Mouse (Mus musculus) MEL (cell line): Measurements from ENCODE around the gene Tec. TPM values are rescaled to one million over a fixed set of nuclear protein-coding genes. Genes with fewer than 3 reads are reported as not detected.

Experiments used
- DNase-seq: peaks from one replicate; pipeline ENCODE4 v3.0.0; 2011; ENCODE audit warnings: low read depth, low spot score
- H3K27ac ChIP-seq: 2 replicates; pipeline ENCODE4 v1.5.1; 2012; ENCODE audit warnings: low read depth, mild to moderate bottlenecking, control low read depth, low read length, moderate library complexity; ENCODE audit not compliant: control insufficient read depth
- H3K27me3 ChIP-seq, 2 experiments: fragments of 150-350 bp in 1 of 2; sonication (generic) in 1 of 2; 2 replicates each; pipeline ENCODE4 v1.6.1; 2012; ENCODE audit warnings: low read length in 2 of 2, mild to moderate bottlenecking in 2 of 2, improper control_type of control experiment in 1 of 2, moderate library complexity in 1 of 2; ENCODE audit not compliant: insufficient read depth in 2 of 2, control insufficient read depth in 1 of 2
- H3K36me3 ChIP-seq, 2 experiments: 2 replicates each; pipeline ENCODE4 v1.6.1; 2012 to 2014; ENCODE audit warnings: low read length in 2 of 2, improper control_type of control experiment in 1 of 2, inconsistent platforms in 1 of 2, mild to moderate bottlenecking in 1 of 2; ENCODE audit not compliant: insufficient read depth in 2 of 2, control insufficient read depth in 1 of 2
- H3K4me1 ChIP-seq, 2 experiments: fragments of 150-350 bp in 1 of 2; sonication (generic) in 1 of 2; 2 replicates each; pipeline ENCODE4 v1.6.1; 2012; ENCODE audit warnings: low read length in 2 of 2, improper control_type of control experiment in 1 of 2, mild to moderate bottlenecking in 1 of 2; ENCODE audit not compliant: insufficient read depth in 2 of 2, control insufficient read depth in 1 of 2
- H3K4me3 ChIP-seq, 2 experiments: fragments of 150-350 bp in 1 of 2; sonication (generic) in 1 of 2; 2 replicates each; pipeline ENCODE4 v1.5.1; 2012; ENCODE audit warnings: low read depth in 2 of 2, low read length in 2 of 2, mild to moderate bottlenecking in 2 of 2, moderate library complexity in 2 of 2, control low read depth in 1 of 2, improper control_type of control experiment in 1 of 2; ENCODE audit not compliant: control insufficient read depth in 1 of 2, insufficient read depth in 1 of 2
- H3K79me2 ChIP-seq: 2 replicates; pipeline ENCODE4 v1.6.1; 2012; ENCODE audit warnings: mild to moderate bottlenecking, low read length, moderate library complexity; ENCODE audit not compliant: control insufficient read depth, poor library complexity, insufficient read depth
- H3K9ac ChIP-seq: 2 replicates; pipeline ENCODE4 v1.6.1; 2012; ENCODE audit warnings: low read depth, mild to moderate bottlenecking, control low read depth, low read length, moderate library complexity; ENCODE audit not compliant: control insufficient read depth, poor library complexity, severe bottlenecking
- H3K9me3 ChIP-seq: fragments of 150-350 bp; sonication (generic); replicated peaks from 2 replicates; pipeline ENCODE4 v1.6.1; 2012; ENCODE audit warnings: mild to moderate bottlenecking, low read length, improper control_type of control experiment, moderate library complexity; ENCODE audit not compliant: insufficient read depth
- BHLHE40 ChIP-seq: IDR thresholded peaks from 2 replicates; pipeline ENCODE4 v1.6.1; 2012; ENCODE audit warnings: low read depth, mild to moderate bottlenecking, inconsistent platforms, low read length, improper control_type of control experiment, borderline replicate concordance
- CHD1 ChIP-seq: IDR thresholded peaks from 2 replicates; pipeline ENCODE4 v1.6.1; 2012; ENCODE audit warnings: low read depth, mild to moderate bottlenecking, inconsistent platforms, low read length, improper control_type of control experiment
- CHD2 ChIP-seq: IDR thresholded peaks from 2 replicates; pipeline ENCODE4 v1.6.1; 2011; ENCODE audit warnings: low read length, improper control_type of control experiment
- EP300 ChIP-seq, 2 experiments: IDR thresholded peaks; 2 replicates each; pipeline ENCODE4 v1.6.1; 2011; ENCODE audit warnings: improper control_type of control experiment in 2 of 2, low read length in 2 of 2, low read depth in 1 of 2, mild to moderate bottlenecking in 1 of 2
- ETS1 ChIP-seq: IDR thresholded peaks from 2 replicates; pipeline ENCODE4 v1.6.1; 2012; ENCODE audit warnings: low read depth, mild to moderate bottlenecking, inconsistent platforms, low read length, improper control_type of control experiment, moderate library complexity
- GABPA ChIP-seq: IDR thresholded peaks from 2 replicates; pipeline ENCODE4 v1.6.1; 2012; ENCODE audit warnings: low read depth, mild to moderate bottlenecking, inconsistent platforms, low read length, improper control_type of control experiment, moderate library complexity
- GATA1 ChIP-seq: IDR thresholded peaks from 2 replicates; pipeline ENCODE4 v1.6.1; 2011; ENCODE audit warnings: low read depth, low read length, improper control_type of control experiment
- HCFC1 ChIP-seq: IDR thresholded peaks from 2 replicates; pipeline ENCODE4 v1.6.1; 2012; ENCODE audit warnings: low read depth, mild to moderate bottlenecking, inconsistent platforms, low read length, improper control_type of control experiment, moderate library complexity
- JUND ChIP-seq: IDR thresholded peaks from 2 replicates; pipeline ENCODE4 v1.6.1; 2011; ENCODE audit warnings: low read depth, mild to moderate bottlenecking, improper control_type of control experiment, low read length
- KAT2A ChIP-seq: conservative IDR thresholded peaks from 2 replicates; pipeline ENCODE4 v1.6.1; 2012; ENCODE audit warnings: low read depth, low read length, improper control_type of control experiment, inconsistent platforms
- MAFK ChIP-seq: IDR thresholded peaks from 2 replicates; pipeline ENCODE4 v1.6.1; 2011; ENCODE audit warnings: low read depth, mild to moderate bottlenecking, low read length, improper control_type of control experiment, borderline replicate concordance
- MAX ChIP-seq: IDR thresholded peaks from 2 replicates; pipeline ENCODE4 v1.6.1; 2011; ENCODE audit warnings: low read length, improper control_type of control experiment
- MAZ ChIP-seq: IDR thresholded peaks from 2 replicates; pipeline ENCODE4 v1.6.1; 2012; ENCODE audit warnings: low read depth, mild to moderate bottlenecking, inconsistent platforms, low read length, improper control_type of control experiment
- MXI1 ChIP-seq: IDR thresholded peaks from 2 replicates; pipeline ENCODE4 v1.6.1; 2011; ENCODE audit warnings: mild to moderate bottlenecking, low read depth, low read length, improper control_type of control experiment
- MYB ChIP-seq: IDR thresholded peaks from 2 replicates; pipeline ENCODE4 v1.6.1; 2011; ENCODE audit warnings: mild to moderate bottlenecking, low read depth, low read length, improper control_type of control experiment
- MYC ChIP-seq: IDR thresholded peaks from 2 replicates; pipeline ENCODE4 v1.6.1; 2011; ENCODE audit warnings: low read depth, mild to moderate bottlenecking, low read length, improper control_type of control experiment, moderate library complexity
- NRF1 ChIP-seq: IDR thresholded peaks from 2 replicates; pipeline ENCODE4 v1.6.1; 2014; ENCODE audit warnings: low read depth, mild to moderate bottlenecking, inconsistent platforms, low read length, improper control_type of control experiment, moderate library complexity; ENCODE audit not compliant: poor library complexity, insufficient read depth, severe bottlenecking
- POLR2A ChIP-seq, 2 experiments: IDR thresholded peaks; 2 replicates each; pipeline ENCODE4 v1.6.1; 2011 to 2012; ENCODE audit warnings: low read length in 2 of 2, mild to moderate bottlenecking in 2 of 2, control low read depth in 1 of 2, improper control_type of control experiment in 1 of 2, low read depth in 1 of 2, moderate library complexity in 1 of 2; ENCODE audit not compliant: control insufficient read depth in 1 of 2, insufficient read depth in 1 of 2, poor library complexity in 1 of 2
- RAD21 ChIP-seq: IDR thresholded peaks from 2 replicates; pipeline ENCODE4 v1.6.1; 2011; ENCODE audit warnings: mild to moderate bottlenecking, low read depth, low read length, improper control_type of control experiment
- RCOR1 ChIP-seq: IDR thresholded peaks from 2 replicates; pipeline ENCODE4 v1.6.1; 2012; ENCODE audit warnings: low read depth, mild to moderate bottlenecking, inconsistent platforms, low read length, improper control_type of control experiment
- SIN3A ChIP-seq: IDR thresholded peaks from 2 replicates; pipeline ENCODE4 v1.6.1; 2012; ENCODE audit warnings: low read length, improper control_type of control experiment, inconsistent platforms
- TBP ChIP-seq: IDR thresholded peaks from 2 replicates; pipeline ENCODE4 v1.8.0; 2011; ENCODE audit warnings: low read depth, low read length, improper control_type of control experiment
- TCF12 ChIP-seq: IDR thresholded peaks from 2 replicates; pipeline ENCODE4 v1.6.1; 2014; ENCODE audit warnings: low read depth, mild to moderate bottlenecking, inconsistent platforms, low read length, improper control_type of control experiment, moderate library complexity
- ZKSCAN1 ChIP-seq: IDR thresholded peaks from 2 replicates; pipeline ENCODE4 v1.6.1; 2012; ENCODE audit warnings: low read depth, mild to moderate bottlenecking, inconsistent platforms, low read length, improper control_type of control experiment, moderate library complexity
- ZNF384 ChIP-seq: IDR thresholded peaks from 2 replicates; pipeline ENCODE4 v1.6.1; 2012; ENCODE audit warnings: low read depth, mild to moderate bottlenecking, inconsistent platforms, low read length, improper control_type of control experiment
- polyA plus RNA-seq, 2 experiments: library from polyadenylated mRNA; stranded (reverse) in 1 of 2; unstranded in 1 of 2; fragments of >175 nt in 1 of 2; fragments of >200 nt in 1 of 2; gene quantifications; 2 replicates each; pipeline versions ENCODE4 v1.2.1 to v1.2.4; 2012; ENCODE audit warnings: low replicate concordance in 2 of 2, low read depth in 1 of 2; ENCODE audit not compliant: insufficient read length in 2 of 2, insufficient read depth in 1 of 2, missing spikeins in 1 of 2
- total RNA-seq: library from RNA; depleted of rRNA; stranded (reverse); fragments of 300-350 nt; gene quantifications from 2 replicates; pipeline ENCODE4 v1.2.3, GENCODE M21; 2012

Tec gene
- total and polyA plus RNA-seq, 3 experiments: 44.8 to 61.1 TPM; not detected in 1

GRCm38 (mm10) chr5:72848889-72849435 is 19.3 kb downstream of the Tec start:
- Histone ChIP-seq H3K79me2 (peaks cover 69% of the 10 kb centered on the region), H3K9ac (peak overlapping the region; percentile 52), H3K27me3 (no peaks in the 10 kb centered on the region), H3K4me1 (peaks cover 55 to 80% of the 10 kb centered on the region in 2 experiments), H3K9me3 (no peaks in the 10 kb centered on the region), H3K36me3 (peaks cover 6 to 88% of the 10 kb centered on the region in 2 experiments), H3K4me3 (peak overlapping the region in 1 of 2 experiments; percentile 3; a peak in 1 of 4 replicates), H3K27ac (peak overlapping the region; percentile 96)
- peak; percentile 35; the same call in 1 of the 2 replicates for TF ChIP-seq MXI1
- no peak for TF ChIP-seq TCF12
- no peak for TF ChIP-seq KAT2A
- TF ChIP-seq MYC: no peak; the same call in 1 of the 2 replicates
- TF ChIP-seq TBP: 0 out of 2 replicates have a peak, but pooled peaks have one; percentile 9
- TF ChIP-seq NRF1: no peak
- no peak for TF ChIP-seq JUND
- no peak for TF ChIP-seq ETS1
- TF ChIP-seq HCFC1: no peak
- no peak for TF ChIP-seq ZKSCAN1
- no peak for TF ChIP-seq GABPA
- TF ChIP-seq POLR2A (IDR thresholded peaks at IDR 0.05; ENCODE audit: control insufficient read depth in 1 of 2, insufficient read depth in 1 of 2, low read depth in 1 of 2, low read length in 2 of 2, poor library complexity in 1 of 2): peak; percentile 12 to 40; a peak in 2 of 4 replicates
- DNase-seq: peak; percentile 71

- no peaks in the 10 kb centered on the region for H3K27me3 ChIP-seq
- no peaks in the 10 kb centered on the region for H3K9me3 ChIP-seq
- H3K36me3 ChIP-seq: peaks cover 12 to 76% of the 10 kb centered on the region in 2 experiments
- peak overlapping the region; percentile 52 for H3K9ac ChIP-seq
- TF ChIP-seq TBP (peak; percentile 63; the same call in 1 of the 2 replicates), MAZ (peak; percentile 78; the same call in 1 of the 2 replicates), SIN3A (peak; percentile 94), RCOR1 (peak; percentile 68), NRF1 (no peak), GABPA (no peak), CHD1 (no peak), RAD21 (no peak), EP300 (IDR thresholded peaks at IDR 0.05; ENCODE audit: low read depth in 1 of 2, low read length in 2 of 2) (peak; percentile 95 to 98), HCFC1 (no peak), KAT2A (0 out of 2 replicates have a peak, but pooled peaks have one; percentile 35), CHD2 (no peak), MYC (peak; percentile 74), MXI1 (no peak), ZNF384 (no peak), MAX (no peak), MYB (peak; percentile 92), ETS1 (peak; percentile 87), MAFK (peak; percentile 77; the same call in 1 of the 2 replicates), GATA1 (peak; percentile 95), JUND (no peak; the same call in 1 of the 2 replicates), TCF12 (peak; percentile 92), POLR2A (IDR thresholded peaks at IDR 0.05; ENCODE audit: control insufficient read depth in 1 of 2, insufficient read depth in 1 of 2, low read depth in 1 of 2, low read length in 2 of 2, poor library complexity in 1 of 2) (no peak), BHLHE40 (peak; percentile 15; the same call in 1 of the 2 replicates)
- DNase-seq: peak; percentile 76
- peak overlapping the region; percentile 96 for H3K27ac ChIP-seq
- no peak overlapping the region for H3K4me3 ChIP-seq
- peaks cover 78% of the 10 kb centered on the region for H3K79me2 ChIP-seq
- H3K4me1 ChIP-seq: peaks cover 46 to 71% of the 10 kb centered on the region in 2 experiments
Measured at GRCm38 (mm10) chr5:72846712-72847111, 21.6 kb downstream of the Tec start.
